Mouse (Mus musculus) megakaryocyte, embryonic 14.5 days (primary cell): ENCODE measurements around the gene Elk3. TPM values are rescaled to one million over a fixed set of nuclear protein-coding genes. Genes with fewer than 3 reads are reported as not detected.

Experiments used
- H3K27me3 ChIP-seq: replicated peaks from 2 replicates; pipeline ENCODE3; 2012; ENCODE audit warnings: inconsistent platforms
- H3K36me3 ChIP-seq: replicated peaks from 2 replicates; pipeline ENCODE3; 2012; ENCODE audit warnings: low read length, inconsistent platforms, mixed read lengths
- H3K4me1 ChIP-seq: 2 replicates; pipeline ENCODE4 v1.6.1; 2012; ENCODE audit warnings: inconsistent platforms
- H3K4me3 ChIP-seq: replicated peaks from 2 replicates; pipeline ENCODE3; 2012; ENCODE audit warnings: moderate library complexity, mild to moderate bottlenecking, inconsistent platforms
- H3K9me3 ChIP-seq: 2 replicates; pipeline ENCODE4 v1.6.1; 2012; ENCODE audit warnings: inconsistent platforms
- FLI1 ChIP-seq: IDR thresholded peaks from 2 replicates; pipeline ENCODE4 v1.6.1; 2012; ENCODE audit warnings: low read length, inconsistent platforms, mixed read lengths
- GATA1 ChIP-seq: IDR thresholded peaks from 3 replicates; pipeline ENCODE4 v1.6.1; 2012; ENCODE audit warnings: mixed read lengths, low read length, inconsistent platforms, borderline replicate concordance
- polyA plus RNA-seq: library from polyadenylated mRNA; stranded (reverse); fragments of >175 nt; gene quantifications from 2 replicates; pipeline ENCODE4 v1.2.3, GENCODE M21; 2012; ENCODE audit warnings: low replicate concordance; ENCODE audit not compliant: insufficient read depth

Elk3 gene
- polyA plus RNA-seq, 1 experiment: 12.6 TPM

DNA sequence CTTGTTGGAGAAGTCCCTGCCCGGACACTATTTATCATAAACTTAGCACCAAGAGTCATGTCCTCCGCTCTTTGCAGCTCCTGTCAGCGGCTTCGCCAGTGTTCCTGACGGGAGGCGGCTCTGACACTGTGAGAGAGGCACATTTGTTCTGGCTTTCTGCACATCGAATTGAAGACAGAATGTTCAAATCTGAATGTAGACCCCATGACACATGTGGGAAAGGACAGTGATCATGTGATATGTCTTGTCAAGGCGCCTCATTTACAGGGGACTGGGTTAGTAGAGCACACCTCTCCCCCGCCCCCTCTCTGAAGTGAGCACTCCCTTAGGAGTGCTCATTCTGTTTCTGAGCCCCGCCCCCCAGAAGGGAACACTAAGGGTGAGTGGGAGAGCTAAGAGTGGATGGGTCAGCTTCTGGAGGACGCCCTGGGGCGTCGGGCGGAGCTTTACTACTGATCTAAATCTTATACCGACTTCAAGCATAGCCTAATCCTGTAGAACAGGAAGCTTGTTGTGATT lies 48.9 kb downstream of the Elk3 start:
- peaks cover 47% of the 10 kb centered on the region for H3K36me3 ChIP-seq
- TF ChIP-seq FLI1 (no peak), GATA1 (no peak)
- no peaks in the 10 kb centered on the region for H3K9me3 ChIP-seq
- peaks cover 71% of the 10 kb centered on the region for H3K4me1 ChIP-seq
- H3K4me3 ChIP-seq: peak overlapping the region; percentile 30
- no peaks in the 10 kb centered on the region for H3K27me3 ChIP-seq

DNA sequence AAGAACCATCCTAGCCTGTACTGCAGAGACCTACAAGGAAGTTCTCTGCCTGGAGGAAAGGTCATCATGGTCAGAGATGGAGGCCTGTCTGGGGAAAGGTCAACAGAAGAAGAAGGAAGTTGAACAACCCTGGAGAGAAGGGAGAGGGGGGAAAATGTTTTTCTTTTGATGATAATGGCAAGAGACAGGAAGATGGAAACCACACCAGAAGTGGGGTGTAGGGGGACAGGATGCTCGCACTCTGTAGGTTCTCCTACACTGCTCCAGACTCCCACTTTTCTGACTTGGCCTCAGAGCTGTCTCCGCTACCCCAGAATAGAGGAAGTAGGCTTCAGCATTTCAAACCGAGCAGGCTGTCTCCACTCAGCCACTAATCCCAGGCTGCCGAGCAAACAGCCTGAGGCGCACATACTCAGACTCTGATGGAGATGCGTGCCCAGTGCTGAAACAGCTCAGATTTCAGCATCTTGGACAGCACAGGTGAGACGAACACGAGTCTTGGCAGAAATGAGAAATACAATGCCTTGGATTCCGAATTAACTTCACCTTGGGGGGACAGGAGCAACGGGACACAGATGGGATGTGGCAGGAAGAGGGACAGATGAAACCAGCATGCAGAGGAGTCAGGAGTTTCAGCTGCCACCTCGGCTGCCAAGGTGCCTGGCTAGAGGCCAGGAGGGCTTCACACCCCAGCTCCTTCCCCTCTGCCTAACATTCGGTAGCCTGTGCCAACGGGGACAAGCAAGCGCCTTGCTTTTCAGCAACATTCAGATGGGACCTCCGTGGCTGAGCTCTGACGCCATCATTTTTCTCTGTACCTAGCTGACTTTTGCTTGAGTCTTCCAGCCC lies 49.6 kb downstream of the Elk3 start:
- Histone ChIP-seq H3K9me3 (no peaks in the 10 kb centered on the region), H3K4me1 (peaks cover 69% of the 10 kb centered on the region), H3K36me3 (peaks cover 49% of the 10 kb centered on the region), H3K27me3 (no peaks in the 10 kb centered on the region), H3K4me3 (peak overlapping the region; percentile 82)
- TF ChIP-seq FLI1 (no peak), GATA1 (no peak)

DNA sequence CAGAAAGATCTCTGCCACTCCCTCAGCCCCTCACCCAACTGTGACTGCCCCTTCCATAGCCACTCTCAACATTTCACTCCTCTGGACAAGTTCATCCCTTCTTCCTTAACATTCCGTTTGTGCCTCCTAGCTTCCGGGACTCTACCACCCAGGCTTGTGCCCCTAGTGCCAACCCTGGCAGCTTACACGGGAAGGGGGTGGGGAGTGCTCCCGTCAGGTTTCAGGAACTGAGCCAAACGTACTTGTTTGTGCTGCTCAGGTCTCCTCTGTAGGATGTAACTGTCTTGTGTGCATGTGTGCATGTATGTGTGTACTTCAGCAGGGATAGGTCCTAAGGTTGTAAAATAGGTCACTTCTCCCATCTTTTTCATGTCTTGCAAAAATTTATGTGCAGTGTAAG lies 51.1 kb downstream of the Elk3 start:
- Histone ChIP-seq H3K9me3 (no peaks in the 10 kb centered on the region), H3K4me1 (peaks cover 54% of the 10 kb centered on the region), H3K27me3 (no peaks in the 10 kb centered on the region), H3K4me3 (no peak overlapping the region), H3K36me3 (peaks cover 45% of the 10 kb centered on the region)
- TF ChIP-seq FLI1 (no peak), GATA1 (no peak)

DNA sequence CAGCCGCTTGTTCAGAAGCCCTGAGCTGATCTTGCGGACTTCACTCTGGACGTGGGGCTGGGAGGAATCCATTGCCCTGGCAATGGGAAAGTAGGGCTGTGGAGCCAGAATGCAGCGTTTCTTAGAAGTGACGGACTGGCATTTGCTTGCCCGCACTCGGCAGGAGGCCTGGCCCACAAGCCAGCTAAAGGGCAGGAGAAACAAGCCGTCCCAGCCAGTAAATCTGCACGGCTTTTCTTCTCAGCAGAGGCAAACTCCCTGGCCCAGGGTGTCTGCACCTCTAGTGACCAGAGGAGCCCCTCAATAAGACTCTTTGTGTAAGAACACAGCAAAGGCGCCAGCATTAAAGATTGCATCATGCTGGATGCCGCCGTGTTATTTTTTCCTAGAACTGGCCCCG lies 55.6 kb downstream of the Elk3 start:
- Histone ChIP-seq H3K9me3 (no peaks in the 10 kb centered on the region), H3K36me3 (peaks cover 67% of the 10 kb centered on the region)
- TF ChIP-seq FLI1 (no peak), GATA1 (no peak)

DNA sequence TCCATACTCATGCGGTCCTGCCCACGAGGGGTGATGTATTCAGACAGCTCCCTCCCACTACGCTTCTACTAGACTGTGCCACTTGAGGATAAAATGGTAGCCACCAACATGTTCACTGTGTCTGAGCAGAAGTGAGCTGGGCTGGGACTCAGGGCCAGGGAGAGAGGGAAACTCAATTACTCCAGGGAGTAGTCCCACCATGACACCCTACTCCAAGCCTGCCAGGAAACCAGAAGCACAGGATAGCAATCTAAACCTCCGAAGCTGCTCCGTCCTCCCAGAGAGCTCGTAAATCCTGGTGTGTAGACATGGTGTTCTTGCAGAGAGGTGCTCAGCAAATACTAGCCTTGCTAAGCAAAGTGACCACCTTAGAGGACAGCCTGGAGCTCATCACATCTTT lies 57.8 kb downstream of the Elk3 start:
- peaks cover 13% of the 10 kb centered on the region for H3K4me1 ChIP-seq
- peaks cover 80% of the 10 kb centered on the region for H3K36me3 ChIP-seq
- H3K27me3 ChIP-seq: no peaks in the 10 kb centered on the region
- H3K4me3 ChIP-seq: no peak overlapping the region
- no peaks in the 10 kb centered on the region for H3K9me3 ChIP-seq
- no peak for TF ChIP-seq GATA1

More for the DNA sequence above, 55.6 kb downstream of the Elk3 start:
- no peak overlapping the region for H3K4me3 ChIP-seq
- peaks cover 23% of the 10 kb centered on the region for H3K4me1 ChIP-seq
- no peaks in the 10 kb centered on the region for H3K27me3 ChIP-seq

DNA sequence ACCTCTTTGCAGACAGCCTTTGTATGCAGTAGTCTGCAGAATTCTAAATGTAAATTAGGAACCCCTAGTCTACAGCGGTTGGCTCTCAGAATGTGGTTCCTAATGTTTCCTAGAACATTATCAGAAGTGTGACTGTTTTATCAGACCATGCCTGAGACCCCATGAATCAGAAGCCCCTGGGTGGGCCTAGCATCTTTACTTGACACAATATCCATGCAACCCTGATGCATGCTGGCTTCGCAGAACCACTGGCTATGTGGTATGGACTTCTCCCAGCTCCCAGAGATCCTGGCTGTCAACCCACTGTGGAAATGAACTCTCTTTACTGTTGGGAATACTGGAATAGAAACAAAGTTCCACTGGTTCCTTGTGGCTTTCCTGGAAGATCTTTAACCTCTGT lies 58.3 kb downstream of the Elk3 start:
- Histone ChIP-seq H3K36me3 (peaks cover 85% of the 10 kb centered on the region), H3K9me3 (no peaks in the 10 kb centered on the region), H3K4me1 (peaks cover 13% of the 10 kb centered on the region), H3K27me3 (no peaks in the 10 kb centered on the region), H3K4me3 (no peak overlapping the region)
- no peak for TF ChIP-seq GATA1
- TF ChIP-seq FLI1: no peak

DNA sequence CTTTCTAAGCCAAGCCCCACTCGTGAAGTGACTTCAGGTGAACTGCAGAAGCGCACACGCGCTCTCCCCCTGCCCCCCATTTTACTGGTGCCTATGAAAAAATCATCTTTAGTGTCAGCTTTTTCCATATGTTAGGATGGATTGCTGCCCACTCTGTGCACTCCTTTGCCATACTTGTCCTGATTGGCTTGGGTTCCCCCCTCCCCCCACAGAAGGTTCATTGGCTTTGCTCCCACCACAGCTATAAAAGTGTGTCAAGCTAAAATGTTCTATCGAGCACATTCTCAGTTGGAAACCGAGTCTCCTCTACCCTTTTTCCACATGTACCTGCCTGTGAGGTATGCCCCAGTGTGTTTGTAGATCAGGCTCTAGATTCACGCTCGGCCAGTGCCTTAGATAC lies 59.5 kb downstream of the Elk3 start:
- H3K9me3 ChIP-seq: no peaks in the 10 kb centered on the region
- TF ChIP-seq FLI1 (no peak), GATA1 (no peak)
- peaks cover 16% of the 10 kb centered on the region for H3K4me1 ChIP-seq
- no peaks in the 10 kb centered on the region for H3K27me3 ChIP-seq
- peaks cover 87% of the 10 kb centered on the region for H3K36me3 ChIP-seq
- no peak overlapping the region for H3K4me3 ChIP-seq

DNA sequence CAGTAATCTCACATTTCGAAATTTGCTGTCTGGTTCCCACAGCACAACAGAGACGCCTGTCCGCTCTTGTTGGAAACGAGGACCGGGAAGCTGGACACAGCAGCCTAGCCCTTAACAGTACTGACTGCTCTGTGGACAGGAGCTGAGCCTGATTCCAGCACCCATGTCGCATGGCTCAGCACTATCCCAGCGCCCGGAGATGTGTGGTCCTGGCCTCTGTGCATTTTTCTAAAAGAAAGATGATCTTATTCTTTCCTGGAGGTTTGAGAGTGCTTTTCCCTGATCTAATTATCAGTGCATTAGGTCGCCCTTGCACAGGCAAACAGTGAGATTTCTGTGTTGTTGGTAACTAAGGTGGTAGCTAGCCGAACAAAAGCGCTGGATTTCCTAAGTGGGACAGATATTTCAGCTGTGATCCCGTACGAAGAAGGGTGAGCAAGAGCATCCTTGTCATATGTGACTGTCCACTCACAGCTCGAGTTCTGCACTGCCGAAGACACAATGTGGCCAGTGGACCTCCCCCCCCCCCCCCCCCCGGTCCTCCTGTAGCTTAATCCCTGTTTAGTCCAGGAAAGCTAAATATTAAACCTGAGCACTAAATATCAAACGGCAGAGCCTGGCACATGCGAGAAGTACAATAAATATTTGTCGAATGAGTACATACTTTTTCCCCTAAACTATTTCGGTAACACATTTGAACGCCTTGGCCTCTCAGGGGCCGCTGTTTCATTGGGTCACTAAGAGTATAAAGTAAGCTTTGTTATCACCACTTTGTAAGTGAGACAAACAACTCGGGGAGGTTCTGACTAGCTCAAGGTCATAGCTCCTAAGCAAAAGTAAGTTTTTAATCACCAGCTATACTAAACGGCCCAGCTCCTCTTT lies 60.3 kb downstream of the Elk3 start:
- no peak for TF ChIP-seq FLI1
- no peak for TF ChIP-seq GATA1
- Histone ChIP-seq H3K4me1 (peaks cover 20% of the 10 kb centered on the region), H3K27me3 (no peaks in the 10 kb centered on the region), H3K36me3 (peaks cover 91% of the 10 kb centered on the region), H3K9me3 (no peaks in the 10 kb centered on the region), H3K4me3 (no peak overlapping the region)

DNA sequence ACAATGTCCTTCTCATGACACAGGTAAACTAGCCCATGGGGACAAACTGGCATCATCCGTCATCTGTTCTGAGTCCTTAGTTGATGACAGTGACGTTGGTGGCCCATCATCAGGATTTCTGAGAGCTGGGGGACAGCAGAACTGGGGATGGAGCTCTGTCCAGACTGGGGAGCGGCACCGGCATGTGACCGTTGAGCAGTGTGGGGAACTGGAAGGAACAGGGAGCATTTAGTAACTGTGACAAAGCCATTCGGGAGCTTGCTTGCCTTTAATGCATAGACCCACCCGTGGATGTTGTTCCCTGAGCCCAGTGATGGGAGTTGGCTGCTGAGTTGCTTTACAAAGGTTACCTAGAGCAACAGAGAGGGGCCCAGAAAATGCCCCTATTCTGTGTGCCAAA lies 61.0 kb downstream of the Elk3 start:
- peaks cover 88% of the 10 kb centered on the region for H3K36me3 ChIP-seq
- H3K9me3 ChIP-seq: no peaks in the 10 kb centered on the region
- H3K4me1 ChIP-seq: peaks cover 20% of the 10 kb centered on the region
- H3K27me3 ChIP-seq: no peaks in the 10 kb centered on the region
- TF ChIP-seq FLI1 (no peak), GATA1 (no peak)
- H3K4me3 ChIP-seq: no peak overlapping the region

DNA sequence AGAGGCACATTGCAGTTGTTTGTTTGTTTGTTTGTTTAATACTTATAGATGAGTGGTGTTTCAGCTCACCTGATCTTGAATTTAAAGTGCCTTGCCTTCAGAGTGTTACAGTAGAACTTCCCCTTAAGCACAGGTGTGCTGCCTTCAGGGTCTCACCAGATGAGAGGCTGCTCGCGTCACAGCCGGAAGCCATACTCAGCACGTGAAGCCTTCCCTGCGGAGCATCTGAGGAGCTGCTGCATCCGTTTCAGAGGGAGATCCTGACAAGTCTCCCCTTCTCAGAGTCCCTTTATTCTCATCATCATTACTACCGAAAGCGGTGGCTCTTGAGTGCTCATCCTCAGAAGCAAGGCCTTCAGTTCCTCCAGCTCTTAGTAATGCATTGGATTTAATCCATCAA lies 62.5 kb downstream of the Elk3 start:
- peaks cover 90% of the 10 kb centered on the region for H3K36me3 ChIP-seq
- TF ChIP-seq GATA1: no peak
- TF ChIP-seq FLI1: no peak
- H3K4me3 ChIP-seq: no peak overlapping the region
- peaks cover 20% of the 10 kb centered on the region for H3K4me1 ChIP-seq
- no peaks in the 10 kb centered on the region for H3K27me3 ChIP-seq
- no peaks in the 10 kb centered on the region for H3K9me3 ChIP-seq
